ENCODE assay signal across 1 mouse cellular context in genomic region chr4:119421921-119422293, GRCm38 (mm10).
TF ChIP-seq lines count a peak whose summit lies in the region.

No protein-coding gene starts in this region.

TF ChIP-seq in MEL, 35 proteins besides CTCF, POLR2A, EP300 and RAD21 (continued from another document):
- no peak for TF ChIP-seq UBTF (IDR thresholded peaks at IDR 0.05; ENCODE audit: borderline replicate concordance, insufficient read depth, low read depth, low read length)
